Comparison of ENCODE assay signal across 9 mouse cellular contexts in genomic region chr7:49922928-49923327, GRCm38 (mm10). TPM values are rescaled to one million over a fixed set of nuclear protein-coding genes. Genes with fewer than 3 reads are reported as not detected.
A peak's percentile ranks its signal among the peaks of the same experiment; 100 is the strongest.
DNase-seq lines count a peak whose midpoint lies in the region; ATAC-seq and TF ChIP-seq lines count a peak whose summit lies in the region.
"Had no signal": no experiment of that assay in that cellular context is flagged by ENCODE, and none has a peak within 500 bp of the region (broad histone marks: within the 10 kb centered on the region; RNA-seq: fewer than 3 reads in every experiment).

No protein-coding gene starts in this region.

- no peak overlapping the region for H3K9ac ChIP-seq in kidney, postnatal 0 days (ENCODE audit: low read depth, low read length)
- no peak overlapping the region for H3K9ac ChIP-seq in heart, embryonic 14.5 days (ENCODE audit: low read length)
- H3K9ac ChIP-seq in liver, embryonic 11.5 days (ENCODE audit: low read depth, low read length) = no peak overlapping the region
- H3K9ac ChIP-seq in neural tube, embryonic 11.5 days (ENCODE audit: low read length) = peak overlapping the region; percentile 37; the same call in 1 of the 2 replicates

- 0 out of 2 replicates have a peak overlapping the region, but pooled peaks have one; percentile 19 for H3K4me2 ChIP-seq in kidney, postnatal 0 days (ENCODE audit: low read length)
- peak overlapping the region; percentile 47 for H3K4me2 ChIP-seq in heart, embryonic 14.5 days (ENCODE audit: low read length)
- peak overlapping the region; percentile 33; the same call in 1 of the 2 replicates for H3K4me2 ChIP-seq in liver, embryonic 11.5 days
- H3K4me2 ChIP-seq in neural tube, embryonic 11.5 days (ENCODE audit: low read depth) = no peak overlapping the region

- H3K36me3 ChIP-seq in kidney, postnatal 0 days (ENCODE audit: insufficient read depth, low read length) = no peaks in the 10 kb centered on the region
- no peaks in the 10 kb centered on the region for H3K36me3 ChIP-seq in heart, embryonic 14.5 days (ENCODE audit: control insufficient read depth, insufficient read depth, low read length)
- H3K36me3 ChIP-seq in liver, embryonic 11.5 days (ENCODE audit: control insufficient read depth, insufficient read depth, low read length) = no peaks in the 10 kb centered on the region
- H3K36me3 ChIP-seq in neural tube, embryonic 11.5 days (ENCODE audit: control insufficient read depth, insufficient read depth, low read length) = no peaks in the 10 kb centered on the region

- peak; percentile 57; the same call in 1 of the 2 replicates for ATAC-seq in kidney, postnatal 0 days (replicated peaks; ENCODE audit: low FRiP score, low read depth)
- ATAC-seq in heart, embryonic 14.5 days (ENCODE audit: insufficient number of reproducible peaks, insufficient read depth, low FRiP score, low read depth) = no peak
- 0 out of 2 replicates have a peak, but pooled peaks have one; percentile 41 for ATAC-seq in liver, embryonic 11.5 days (replicated peaks; ENCODE audit: low FRiP score)
- peak; percentile 77 for ATAC-seq in neural tube, embryonic 11.5 days (ENCODE audit: insufficient read depth, low FRiP score, low TSS enrichment)
- no peak for ATAC-seq in monocyte, adult 5-6 weeks (replicated peaks; ENCODE audit: insufficient number of reproducible peaks, low FRiP score, low TSS enrichment, poor library complexity, severe bottlenecking)

- DNase-seq in kidney, postnatal 0 days (ENCODE audit: low spot score) = peak; percentile 16
- DNase-seq in kidney, adult 9 months = no peak
- peak; percentile 54 to 64 for DNase-seq in adrenal gland, postnatal 36 days
- no peak for DNase-seq in liver, embryonic 11.5 days (ENCODE audit: low spot score)
- no peak for DNase-seq in neural tube, embryonic 11.5 days (ENCODE audit: low spot score)
- DNase-seq in layer of hippocampus, adult 11-12 months (ENCODE audit: low spot score) = no peak

- H3K27me3 ChIP-seq in kidney, postnatal 0 days (ENCODE audit: insufficient read depth, low read length) = no peaks in the 10 kb centered on the region
- peaks cover 17% of the 10 kb centered on the region for H3K27me3 ChIP-seq in heart, embryonic 14.5 days (ENCODE audit: control insufficient read depth, insufficient read depth, low read length)
- peaks cover 7% of the 10 kb centered on the region; the same call in 1 of the 2 replicates for H3K27me3 ChIP-seq in liver, embryonic 11.5 days (replicated peaks; ENCODE audit: control insufficient read depth, insufficient read depth, low read length)
- H3K27me3 ChIP-seq in neural tube, embryonic 11.5 days (ENCODE audit: control insufficient read depth, insufficient read depth, low read length) = peaks cover 8% of the 10 kb centered on the region

- no peak overlapping the region for H3K27ac ChIP-seq in kidney, postnatal 0 days
- H3K27ac ChIP-seq in heart, embryonic 14.5 days (replicated peaks in 1 of 2; ENCODE audit: control insufficient read depth in 1 of 2, insufficient read depth in 1 of 2, low read depth in 2 of 2, low read length in 2 of 2) = no peak overlapping the region
- no peak overlapping the region for H3K27ac ChIP-seq in liver, embryonic 11.5 days (ENCODE audit: low read depth, low read length)
- H3K27ac ChIP-seq in neural tube, embryonic 11.5 days (ENCODE audit: low read depth, low read length) = peak overlapping the region; percentile 63; the same call in 1 of the 2 replicates

- WGBS in kidney, postnatal 0 days = 39% methylated on average over 4 of the region's 4 CpGs
- 36% methylated on average over 4 of the region's 4 CpGs for WGBS in heart, embryonic 14.5 days
- 38% methylated on average over 4 of the region's 4 CpGs for WGBS in liver, embryonic 11.5 days
- WGBS in neural tube, embryonic 11.5 days = 53% methylated on average over 4 of the region's 4 CpGs

- H3K4me1 ChIP-seq in kidney, postnatal 0 days (replicated peaks; ENCODE audit: insufficient read depth, low read length) = no peaks in the 10 kb centered on the region
- 0 out of 4 replicates have a peak, but pooled peaks cover 0 to 2% of the 10 kb centered on the region in 2 experiments for H3K4me1 ChIP-seq in heart, embryonic 14.5 days (ENCODE audit: control insufficient read depth in 2 of 2, insufficient read depth in 2 of 2, low read length in 2 of 2)
- no peaks in the 10 kb centered on the region for H3K4me1 ChIP-seq in liver, embryonic 11.5 days (replicated peaks; ENCODE audit: control insufficient read depth, insufficient read depth, low read length)
- no peaks in the 10 kb centered on the region for H3K4me1 ChIP-seq in neural tube, embryonic 11.5 days (ENCODE audit: control insufficient read depth, insufficient read depth, low read length)

- H3K4me3 ChIP-seq in kidney, postnatal 0 days (replicated peaks; ENCODE audit: low read depth, low read length) = no peak overlapping the region
- no peak overlapping the region for H3K4me3 ChIP-seq in heart, embryonic 14.5 days (ENCODE audit: control insufficient read depth in 1 of 2, insufficient read depth in 1 of 2, low read depth in 1 of 2, low read length in 2 of 2)
- no peak overlapping the region for H3K4me3 ChIP-seq in liver, embryonic 11.5 days (ENCODE audit: low read depth, low read length)
- no peak overlapping the region for H3K4me3 ChIP-seq in neural tube, embryonic 11.5 days (ENCODE audit: low read depth, low read length)

- no peak for TF ChIP-seq CTCF in kidney, postnatal 0 days (IDR thresholded peaks at IDR 0.05; ENCODE audit: low read depth)

- no peaks in the 10 kb centered on the region for H3K9me3 ChIP-seq in kidney, postnatal 0 days (replicated peaks; ENCODE audit: low read length)
- H3K9me3 ChIP-seq in heart, embryonic 14.5 days (ENCODE audit: control insufficient read depth, low read length) = no peaks in the 10 kb centered on the region
- H3K9me3 ChIP-seq in liver, embryonic 11.5 days (ENCODE audit: control insufficient read depth, low read length) = no peaks in the 10 kb centered on the region
- no peaks in the 10 kb centered on the region for H3K9me3 ChIP-seq in neural tube, embryonic 11.5 days (ENCODE audit: control insufficient read depth, low read length)

RNA-seq across cellular contexts. Expression of gene Slc6a5, which starts 13.0 kb away (rescaled TPM):
- not detected in 2 replicates for polyA plus RNA-seq in kidney, postnatal 0 days (2015; fragmentation: Nextera tagmentation; extraction: Ambion mirVana)
- total RNA-seq in adrenal gland, postnatal 36 days (2021) = 1 to 10 TPM; 1.1 to 1.6 TPM
- not detected in 2 replicates for polyA plus RNA-seq in heart, embryonic 14.5 days (2014; fragmentation: Nextera tagmentation; extraction: Ambion mirVana)
- not detected in 2 replicates for polyA plus RNA-seq in liver, embryonic 11.5 days (2014; fragmentation: Nextera tagmentation; extraction: Ambion mirVana)
- 3.7 and 4.4 TPM in 2 replicates for polyA plus RNA-seq in neural tube, embryonic 11.5 days (2014; fragmentation: Nextera tagmentation; extraction: Ambion mirVana)
- not detected in 3 replicates for total RNA-seq in monocyte, adult 5-6 weeks (2017)
- polyA plus RNA-seq: stomach, embryonic 14.5 days had no signal

RNA-seq across cellular contexts. Expression of gene Nell1, which starts 51.7 kb away (rescaled TPM):
- 7.4 and 7.7 TPM in 2 replicates for polyA plus RNA-seq in kidney, postnatal 0 days (2015; fragmentation: Nextera tagmentation; extraction: Ambion mirVana)
- 1 to 10 TPM in 1 of 2 experiments, under 1 TPM in 1; 0.53 to 1.1 TPM for total RNA-seq in adrenal gland, postnatal 36 days (2021)
- 0.53 and 0.61 TPM in 2 replicates for polyA plus RNA-seq in heart, embryonic 14.5 days (2014; fragmentation: Nextera tagmentation; extraction: Ambion mirVana)
- 1.1 and 1.7 TPM in 2 replicates for polyA plus RNA-seq in liver, embryonic 11.5 days (2014; fragmentation: Nextera tagmentation; extraction: Ambion mirVana)
- 4.9 and 5.1 TPM in 2 replicates for polyA plus RNA-seq in neural tube, embryonic 11.5 days (2014; fragmentation: Nextera tagmentation; extraction: Ambion mirVana)
- not detected in 3 replicates for total RNA-seq in monocyte, adult 5-6 weeks (2017)

Comparison
In these comparisons a context has a peak if more than half of its experiments do, and no peak if none do; other contexts are left out.
1. DNase-seq: peak in kidney, postnatal 0 days (single experiment) and adrenal gland, postnatal 36 days (2 of 2); none in kidney, adult 9 months (single experiment), liver, embryonic 11.5 days (single experiment), neural tube, embryonic 11.5 days (single experiment) and layer of hippocampus, adult 11-12 months (single experiment).
2. ATAC-seq: peak in kidney, postnatal 0 days (single experiment), liver, embryonic 11.5 days (single experiment) and neural tube, embryonic 11.5 days (single experiment); none in heart, embryonic 14.5 days (single experiment) and monocyte, adult 5-6 weeks (single experiment).